Mouse (Mus musculus) heart, embryonic 16.5 days (tissue): Measurements from ENCODE around the gene Polr2f. TPM values are rescaled to one million over a fixed set of nuclear protein-coding genes. Genes with fewer than 3 reads are reported as not detected.
A peak's percentile ranks its signal among the peaks of the same experiment; 100 is the strongest.

Experiments used
- ATAC-seq: fragments of 200-750 bp; cut with Nextera tagmentation; replicated peaks from 2 replicates; pipeline ENCODE4 v1.8.0; 2017; ENCODE audit warnings: moderate number of reproducible peaks; ENCODE audit not compliant: insufficient read depth, low FRiP score; ENCODE audit errors: extremely low read depth
- H3K27ac ChIP-seq: fragments of 300-500 bp; sonication (generic); 2 replicates; pipeline ENCODE4 v1.5.1; 2014; ENCODE audit warnings: mild to moderate bottlenecking, low read length, control low read depth, moderate library complexity
- H3K27me3 ChIP-seq: fragments of 300-500 bp; sonication (generic); 2 replicates; pipeline ENCODE4 v1.6.1; 2014; ENCODE audit warnings: low read length, mixed read lengths; ENCODE audit not compliant: control insufficient read depth, insufficient read depth
- H3K36me3 ChIP-seq: fragments of 300-500 bp; sonication (generic); 2 replicates; pipeline ENCODE4 v1.6.1; 2014; ENCODE audit not compliant: control insufficient read depth, insufficient read depth
- H3K4me1 ChIP-seq: fragments of 300-500 bp; sonication (generic); 2 replicates; pipeline ENCODE4 v1.6.1; 2014; ENCODE audit warnings: low read length, mixed read lengths; ENCODE audit not compliant: control insufficient read depth, insufficient read depth
- H3K4me2 ChIP-seq: fragments of 300-500 bp; sonication (generic); 2 replicates; pipeline ENCODE4 v1.6.1; 2014; ENCODE audit warnings: low read depth, mild to moderate bottlenecking, control low read depth, low read length
- H3K4me3 ChIP-seq: fragments of 300-500 bp; sonication (generic); 2 replicates; pipeline ENCODE4 v1.5.1; 2014; ENCODE audit warnings: mild to moderate bottlenecking, control low read depth, low read length
- H3K9ac ChIP-seq: fragments of 300-500 bp; sonication (generic); 2 replicates; pipeline ENCODE4 v1.6.1; 2014; ENCODE audit warnings: low read length, control low read depth
- H3K9me3 ChIP-seq: fragments of 300-500 bp; sonication (generic); replicated peaks from 2 replicates; pipeline ENCODE4 v1.6.1; 2016; ENCODE audit warnings: low read length; ENCODE audit not compliant: control insufficient read depth
- WGBS: fragments of 180-500 bp; shearing (Covaris S2); extraction: QIAGEN DNeasy Blood & Tissue Kit; methylation state at CpG from one replicate; pipeline ENCODE4 v1.1.7; 2014; 5-methylcytosine and 5-hydroxymethylcytosine counted together
- polyA plus RNA-seq: library from polyadenylated mRNA; unstranded; fragments of >200 nt; fragmentation: Nextera tagmentation; extraction: Ambion mirVana; gene quantifications from 2 replicates; pipeline ENCODE4 v1.2.1, GENCODE M21; 2015

The Polr2f gene
- polyA plus RNA-seq, 1 experiment from 2014 or later: 262 TPM

DNA sequence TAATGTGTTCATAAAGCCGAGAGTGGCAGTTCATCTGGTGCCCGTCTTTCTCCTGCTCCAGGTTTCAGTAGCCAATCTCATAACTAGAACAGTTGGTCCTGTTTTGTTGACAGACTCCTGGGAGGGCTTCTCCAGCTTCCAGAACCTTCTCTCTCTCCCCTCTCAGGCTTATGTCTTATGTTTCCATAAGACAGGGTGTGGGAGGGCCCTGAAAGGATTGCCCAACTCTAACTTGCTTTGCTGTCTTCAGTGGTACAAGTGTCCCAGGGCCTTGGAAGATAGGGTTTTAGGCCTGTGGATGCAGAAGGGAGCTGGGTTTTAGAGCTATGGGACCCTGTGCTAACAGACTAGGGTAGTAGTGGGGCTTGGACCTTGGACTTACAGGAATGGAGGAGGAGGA is 30.3 kb upstream of the Polr2f start:
- peaks cover 13% of the 10 kb centered on the region for H3K36me3 ChIP-seq
- H3K4me3 ChIP-seq: peak overlapping the region; percentile 95
- no peaks in the 10 kb centered on the region for H3K27me3 ChIP-seq
- no peak for ATAC-seq
- H3K4me1 ChIP-seq: peaks cover 27% of the 10 kb centered on the region
- H3K9me3 ChIP-seq: no peaks in the 10 kb centered on the region
- peak overlapping the region; percentile 98 for H3K27ac ChIP-seq
- peak overlapping the region; percentile 99 for H3K9ac ChIP-seq
- 40% methylated on average over 2 of the region's 2 CpGs for WGBS
- H3K4me2 ChIP-seq: peak overlapping the region; percentile 72

DNA sequence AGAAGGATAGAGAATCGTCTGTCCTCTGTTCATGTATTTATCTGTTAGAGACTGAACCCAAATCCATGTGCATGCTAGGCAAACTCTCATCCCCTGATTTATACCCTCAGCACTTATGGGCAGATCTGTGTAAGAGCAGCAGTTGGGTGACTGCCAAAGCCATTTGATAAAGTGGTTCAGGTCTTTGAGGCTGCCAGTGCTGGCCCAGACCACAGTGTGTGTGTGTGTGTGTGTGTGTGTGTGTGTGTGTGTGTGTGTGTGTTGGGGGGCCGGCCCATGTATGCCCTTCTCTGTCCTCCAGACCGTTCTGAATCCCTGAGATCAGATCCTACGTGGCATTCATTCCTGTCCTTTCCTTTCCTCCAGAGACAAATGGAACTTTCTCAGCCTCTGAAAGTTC is 29.0 kb upstream of the Polr2f start:
- Histone ChIP-seq H3K36me3 (peaks cover 25% of the 10 kb centered on the region), H3K4me1 (peaks cover 27% of the 10 kb centered on the region), H3K9ac (peak overlapping the region; percentile 99), H3K27ac (peak overlapping the region; percentile 98), H3K4me3 (peak overlapping the region; percentile 33), H3K27me3 (no peaks in the 10 kb centered on the region), H3K4me2 (peak overlapping the region; percentile 72), H3K9me3 (no peaks in the 10 kb centered on the region)
- WGBS: 22% methylated on average over 4 of the region's 4 CpGs
- peak; percentile 56 for ATAC-seq

DNA sequence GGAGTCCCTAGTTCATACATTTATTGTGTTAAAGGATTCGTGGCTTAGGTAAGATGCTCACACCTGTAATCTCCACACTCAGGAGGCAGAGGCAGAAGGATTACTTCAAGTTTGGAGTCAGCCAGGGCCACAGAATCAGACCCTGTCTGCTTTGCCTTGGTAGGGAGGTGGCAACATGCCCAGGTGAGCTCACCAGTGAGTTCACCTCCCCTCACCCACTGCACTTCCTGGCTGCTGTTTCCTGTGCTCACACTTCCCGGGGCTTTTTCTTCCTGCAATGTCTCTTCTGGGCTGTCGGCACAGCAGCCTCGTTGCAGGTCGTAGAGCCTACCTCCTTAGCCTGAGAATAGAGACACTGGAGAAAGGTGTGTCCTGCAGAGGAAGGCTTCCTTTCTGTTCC is 25.5 kb upstream of the Polr2f start:
- no peaks in the 10 kb centered on the region for H3K27me3 ChIP-seq
- 55% methylated on average over 5 of the region's 5 CpGs for WGBS
- H3K4me2 ChIP-seq: no peak overlapping the region
- ATAC-seq: no peak
- H3K9me3 ChIP-seq: no peaks in the 10 kb centered on the region
- H3K4me1 ChIP-seq: peaks cover 14% of the 10 kb centered on the region
- peaks cover 39% of the 10 kb centered on the region for H3K36me3 ChIP-seq
- no peak overlapping the region for H3K27ac ChIP-seq
- no peak overlapping the region for H3K9ac ChIP-seq
- H3K4me3 ChIP-seq: no peak overlapping the region

DNA sequence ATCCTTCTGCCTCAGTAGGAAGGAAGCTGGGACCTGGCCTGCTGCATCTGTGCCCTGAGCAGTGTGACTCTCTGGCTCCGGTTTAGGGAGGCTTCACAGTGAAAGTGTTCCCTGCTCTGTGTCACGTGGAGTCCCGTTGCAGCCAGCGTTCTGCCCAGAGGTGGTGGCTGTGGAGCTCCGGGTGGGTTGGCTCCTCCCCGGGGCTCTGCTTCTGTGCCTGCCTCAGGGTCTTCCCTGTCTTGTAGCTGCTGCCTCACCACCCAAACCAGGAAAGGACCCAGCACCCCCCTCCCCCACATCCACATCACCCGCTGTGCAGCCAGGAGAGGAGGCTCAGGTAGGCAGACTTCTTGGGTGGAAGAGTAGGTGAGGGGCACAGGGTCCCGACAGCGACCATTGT is 21.3 kb upstream of the Polr2f start:
- H3K27ac ChIP-seq: no peak overlapping the region
- peaks cover 17% of the 10 kb centered on the region for H3K4me1 ChIP-seq
- no peaks in the 10 kb centered on the region for H3K27me3 ChIP-seq
- H3K4me3 ChIP-seq: no peak overlapping the region
- 63% methylated on average over 9 of the region's 9 CpGs for WGBS
- H3K4me2 ChIP-seq: no peak overlapping the region
- no peaks in the 10 kb centered on the region for H3K9me3 ChIP-seq
- no peak for ATAC-seq
- H3K36me3 ChIP-seq: peaks cover 55% of the 10 kb centered on the region
- no peak overlapping the region for H3K9ac ChIP-seq

DNA sequence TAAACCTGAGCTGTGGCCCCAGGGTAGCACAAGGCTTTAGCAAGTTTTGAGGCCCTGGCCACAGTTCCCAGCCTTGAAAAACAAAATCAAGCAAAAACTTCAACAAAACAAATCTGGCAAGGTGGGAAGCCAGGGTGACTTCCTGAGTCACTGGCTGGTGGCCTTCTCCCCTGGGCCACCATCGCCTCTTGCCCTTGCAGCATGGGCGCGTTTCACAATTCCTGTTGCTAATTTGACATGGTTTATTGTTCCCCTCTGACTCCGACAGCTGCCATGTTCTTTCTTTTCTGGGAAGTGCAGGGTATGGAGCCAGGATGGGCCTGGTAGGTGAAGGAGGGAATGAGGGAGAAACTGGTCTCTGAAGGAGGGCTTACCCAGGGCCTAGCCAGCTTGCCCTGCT is 18.7 kb upstream of the Polr2f start:
- H3K9ac ChIP-seq: no peak overlapping the region; the same call in 1 of the 2 replicates
- no peak overlapping the region for H3K4me3 ChIP-seq
- H3K9me3 ChIP-seq: no peaks in the 10 kb centered on the region
- no peak overlapping the region for H3K4me2 ChIP-seq
- H3K27me3 ChIP-seq: no peaks in the 10 kb centered on the region
- H3K36me3 ChIP-seq: peaks cover 56% of the 10 kb centered on the region
- no peak for ATAC-seq
- peak overlapping the region; percentile 95 for H3K27ac ChIP-seq
- peaks cover 24% of the 10 kb centered on the region for H3K4me1 ChIP-seq
- WGBS: 90% methylated on average over 4 of the region's 4 CpGs

DNA sequence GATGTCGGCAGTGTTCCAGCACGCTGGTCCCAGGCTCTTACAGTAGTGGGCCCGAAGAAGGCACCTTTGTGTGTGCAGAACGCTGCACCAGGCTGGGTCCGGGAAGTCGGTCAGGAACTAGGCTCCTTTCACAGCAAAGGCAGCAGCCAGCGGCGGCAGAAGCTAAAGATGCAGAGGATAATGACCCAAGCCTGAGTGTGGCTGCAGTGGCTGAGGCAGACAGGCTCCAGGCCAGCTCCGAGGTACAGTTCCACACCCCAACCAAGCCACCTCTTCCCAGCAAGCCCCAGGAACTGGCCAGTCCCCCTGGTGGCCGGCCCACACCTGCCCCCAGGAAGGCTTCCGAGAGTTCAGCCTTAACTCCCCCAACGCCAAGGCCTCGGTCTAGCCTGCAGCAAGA is 18.3 kb upstream of the Polr2f start:
- no peaks in the 10 kb centered on the region for H3K27me3 ChIP-seq
- H3K4me3 ChIP-seq: no peak overlapping the region
- H3K4me2 ChIP-seq: no peak overlapping the region
- no peaks in the 10 kb centered on the region for H3K9me3 ChIP-seq
- peak overlapping the region; percentile 95 for H3K27ac ChIP-seq
- H3K4me1 ChIP-seq: peaks cover 24% of the 10 kb centered on the region
- H3K36me3 ChIP-seq: peaks cover 60% of the 10 kb centered on the region
- ATAC-seq: no peak
- H3K9ac ChIP-seq: peak overlapping the region; percentile 13
- WGBS: 84% methylated on average over 13 of the region's 13 CpGs

DNA sequence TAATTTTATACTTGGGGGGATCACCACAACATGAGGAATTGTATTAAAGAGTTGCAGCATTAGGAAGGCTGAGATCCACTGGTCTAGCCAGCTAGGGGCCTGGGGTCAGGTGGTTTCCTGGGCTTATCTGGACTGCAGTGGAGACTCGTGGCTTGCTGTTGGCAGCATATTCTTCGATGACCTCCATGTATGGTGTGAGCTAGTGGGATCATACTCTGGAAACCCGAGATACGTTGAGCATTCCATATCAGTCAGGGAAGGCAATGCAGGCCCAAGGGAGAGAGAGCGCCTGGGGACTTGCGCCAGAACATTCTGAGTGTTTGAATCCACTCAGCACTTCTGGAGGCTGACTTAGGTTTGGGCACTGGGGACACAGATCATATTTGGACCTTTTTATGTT is 17.1 kb upstream of the Polr2f start:
- Histone ChIP-seq H3K27me3 (no peaks in the 10 kb centered on the region), H3K36me3 (peaks cover 62% of the 10 kb centered on the region), H3K9me3 (peaks cover 5% of the 10 kb centered on the region), H3K4me3 (no peak overlapping the region), H3K9ac (peak overlapping the region; percentile 62), H3K27ac (peak overlapping the region; percentile 95), H3K4me2 (0 out of 2 replicates have a peak overlapping the region, but pooled peaks have one; percentile 1), H3K4me1 (peaks cover 24% of the 10 kb centered on the region)
- peak; percentile 92 for ATAC-seq
- 36% methylated on average over 6 of the region's 6 CpGs for WGBS

DNA sequence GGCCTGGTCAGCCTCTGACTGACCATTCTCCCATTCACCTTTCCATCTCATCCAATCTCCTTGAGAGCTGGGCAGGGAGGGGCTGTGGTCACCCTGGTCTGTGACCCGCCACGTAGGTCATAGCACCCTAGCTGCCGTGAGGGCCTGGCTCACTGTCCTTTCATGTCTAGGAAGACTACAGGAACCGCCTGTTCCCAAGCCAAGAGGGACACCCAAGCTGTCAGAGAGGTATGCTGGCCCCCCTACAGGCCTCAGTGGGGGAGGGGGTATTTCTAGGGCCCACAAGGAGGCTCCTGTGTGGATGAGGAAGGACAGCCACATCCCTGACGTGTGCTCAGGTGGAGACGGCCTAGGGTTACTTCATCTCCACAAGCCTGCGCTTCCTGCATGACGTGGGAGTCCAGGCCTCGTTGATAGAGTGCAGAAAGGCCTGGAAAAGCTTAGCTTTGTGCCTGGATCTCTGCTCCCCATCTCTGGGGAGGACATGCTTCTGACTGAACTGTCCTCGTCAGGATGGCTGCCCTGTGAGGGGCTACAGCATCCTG is 16.4 kb upstream of the Polr2f start:
- Histone ChIP-seq H3K4me3 (no peak overlapping the region), H3K4me1 (peaks cover 24% of the 10 kb centered on the region), H3K4me2 (0 out of 2 replicates have a peak overlapping the region, but pooled peaks have one; percentile 1), H3K27ac (peak overlapping the region; percentile 95), H3K36me3 (peaks cover 61% of the 10 kb centered on the region), H3K9me3 (peaks cover 5% of the 10 kb centered on the region), H3K27me3 (no peaks in the 10 kb centered on the region), H3K9ac (peak overlapping the region; percentile 62)
- WGBS: 70% methylated on average over 10 of the region's 10 CpGs
- no peak for ATAC-seq

DNA sequence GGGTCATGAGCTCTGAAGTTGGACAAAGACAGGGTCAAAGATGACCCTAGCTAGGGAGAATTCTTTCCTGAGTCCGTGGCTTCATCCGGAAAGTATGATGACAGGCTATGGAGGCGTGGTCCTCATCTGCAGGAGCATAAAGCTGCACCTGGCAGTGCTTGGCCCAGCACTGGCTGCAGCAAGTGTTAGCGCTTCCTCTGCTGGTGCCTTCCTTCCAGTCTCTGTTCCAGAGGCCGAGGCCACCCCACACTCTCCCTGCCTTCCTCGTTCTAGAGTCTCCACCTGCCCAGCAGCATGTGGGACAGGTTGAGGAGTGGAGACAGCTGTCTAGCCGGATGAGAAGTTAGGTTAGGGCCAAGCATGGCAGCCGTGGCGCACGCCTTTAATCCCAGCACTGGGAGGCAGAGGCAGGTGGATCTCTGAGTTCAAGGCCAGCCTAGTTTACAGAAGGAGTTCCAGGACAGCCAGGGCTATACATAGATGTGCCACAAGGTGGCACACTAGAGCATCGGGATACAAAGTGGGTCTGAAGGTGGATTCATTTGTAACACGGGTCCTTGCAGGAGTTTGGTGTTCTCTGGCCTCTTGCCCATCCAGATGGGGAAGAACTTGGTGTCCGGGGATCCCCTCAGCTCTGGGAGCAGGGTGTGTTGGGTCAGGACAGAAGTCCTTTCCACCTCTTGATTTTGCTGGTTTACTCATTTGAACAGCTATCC is 14.4 kb upstream of the Polr2f start:
- 82% methylated on average over 13 of the region's 13 CpGs for WGBS
- Histone ChIP-seq H3K27ac (no peak overlapping the region), H3K9ac (no peak overlapping the region)

More for the DNA sequence above, 14.4 kb upstream of the Polr2f start:
- H3K27me3 ChIP-seq: no peaks in the 10 kb centered on the region
- no peak overlapping the region for H3K4me3 ChIP-seq
- H3K4me1 ChIP-seq: peaks cover 36% of the 10 kb centered on the region
- ATAC-seq: no peak
- H3K4me2 ChIP-seq: no peak overlapping the region
- peaks cover 5% of the 10 kb centered on the region for H3K9me3 ChIP-seq
- H3K36me3 ChIP-seq: peaks cover 66% of the 10 kb centered on the region
